Mouse (Mus musculus) left cerebral cortex, adult 9 months (tissue): Measurements from ENCODE around the gene Zc3h10.

Experiments
- DNase-seq, 2 experiments: peaks; one replicate each; pipeline ENCODE4 v3.0.0; 2022; ENCODE audit warnings: low spot score in 2 of 2

The Zc3h10 gene

GRCm38 (mm10) chr10:128547361-128548032 lies at the start of gene Zc3h10:
Gene Zc3h10 (minus strand): TSS chr10:128547774.
- DNase-seq: peak; percentile 96 to 97

- no peak for DNase-seq
Measured at GRCm38 (mm10) chr10:128592797-128593196, 45.2 kb upstream of the Zc3h10 start.

- no peak for DNase-seq
Measured at GRCm38 (mm10) chr10:128591436-128591835, 43.9 kb upstream of the Zc3h10 start.

GRCm38 (mm10) chr10:128590193-128590690 lies 42.7 kb upstream of the Zc3h10 start:
- peak in 1 of 2 experiments; percentile 40 for DNase-seq

- DNase-seq: no peak
Measured at GRCm38 (mm10) chr10:128589464-128590192, 42.1 kb upstream of the Zc3h10 start, which contains the start of gene Erbb3. Gene Erbb3 (minus strand): TSS chr10:128589652.

DNA sequence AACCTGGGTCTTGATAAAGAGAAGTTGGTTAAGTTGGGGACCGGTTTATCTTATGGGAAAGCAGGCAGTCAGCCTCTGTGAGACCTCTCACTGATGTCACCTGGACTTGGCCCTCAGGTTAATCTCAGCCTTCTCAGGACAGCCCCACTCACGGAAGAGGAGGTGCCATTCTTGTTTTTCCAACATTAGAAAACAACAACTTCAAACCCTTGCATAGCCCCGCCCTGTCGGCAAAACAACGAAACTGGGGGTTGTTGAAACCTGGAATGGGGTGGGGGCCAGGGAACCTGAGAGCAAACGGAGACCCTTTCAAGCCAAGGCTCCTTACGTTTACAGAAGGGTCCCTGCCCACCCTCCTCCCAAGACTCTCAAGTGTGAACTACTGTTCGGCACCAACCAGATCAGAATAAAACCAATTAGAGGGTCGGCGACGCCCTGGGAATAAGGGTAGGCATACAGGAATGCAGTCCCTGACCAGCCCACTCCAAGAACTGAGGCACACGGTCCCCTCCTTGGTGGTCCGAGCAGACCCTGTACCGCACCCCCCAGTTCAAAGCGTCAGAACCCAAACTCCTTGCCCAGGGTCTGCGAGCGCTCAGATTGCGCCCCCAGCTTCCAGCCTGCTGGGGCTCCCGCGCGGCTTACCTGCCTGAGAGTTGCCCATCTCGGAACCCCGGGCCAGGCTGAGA lies 41.3 kb upstream of the Zc3h10 start:
- no peak for DNase-seq

- no peak for DNase-seq
Measured at GRCm38 (mm10) chr10:128588136-128588535, 40.6 kb upstream of the Zc3h10 start.

- no peak for DNase-seq
Measured at GRCm38 (mm10) chr10:128587697-128588096, 40.1 kb upstream of the Zc3h10 start.

DNA sequence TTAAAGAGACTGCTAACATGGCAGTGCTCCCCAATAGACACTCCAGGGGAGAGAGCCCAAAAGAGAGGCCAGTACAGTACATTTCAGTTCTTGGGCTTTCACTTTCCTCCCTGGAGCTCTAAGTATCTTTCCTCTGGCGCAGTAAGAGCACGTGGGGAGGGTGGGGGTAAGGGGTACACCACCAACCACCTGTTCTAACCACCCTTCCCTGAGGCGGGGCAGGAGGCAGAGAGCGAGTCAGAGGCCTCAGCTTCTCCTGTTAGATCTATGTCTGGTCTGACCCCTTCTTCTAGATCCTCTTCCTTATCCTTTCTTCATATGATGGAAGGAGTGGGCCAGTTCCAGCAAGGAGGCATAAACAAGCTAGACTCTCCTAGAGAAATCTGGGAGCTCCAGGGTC lies 39.5 kb upstream of the Zc3h10 start:
- no peak for DNase-seq

GRCm38 (mm10) chr10:128586546-128586945 lies 39.0 kb upstream of the Zc3h10 start:
- peak in 1 of 2 experiments; percentile 21 for DNase-seq

DNA sequence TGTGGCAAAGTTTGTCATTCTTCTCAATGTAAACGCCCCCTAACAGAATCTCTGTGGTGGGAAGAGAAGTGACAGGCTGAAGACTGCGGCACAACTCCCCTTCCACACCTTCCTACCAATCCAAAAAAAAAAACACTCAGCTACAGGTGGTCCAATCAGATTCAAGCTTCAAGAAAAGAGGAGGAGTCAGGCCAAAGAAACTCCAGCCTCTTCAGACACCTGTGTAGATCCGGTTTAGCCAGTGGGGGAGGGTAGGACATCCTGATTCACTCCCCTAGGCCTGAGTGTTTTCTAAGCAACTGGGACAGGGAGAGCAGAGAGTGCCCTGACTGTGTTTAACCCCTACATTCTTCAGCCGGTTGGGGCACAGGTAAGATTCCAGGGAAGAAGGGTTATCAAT lies 36.8 kb upstream of the Zc3h10 start:
- no peak for DNase-seq

- DNase-seq: no peak
Measured at GRCm38 (mm10) chr10:128583644-128584043, 36.1 kb upstream of the Zc3h10 start.

DNA sequence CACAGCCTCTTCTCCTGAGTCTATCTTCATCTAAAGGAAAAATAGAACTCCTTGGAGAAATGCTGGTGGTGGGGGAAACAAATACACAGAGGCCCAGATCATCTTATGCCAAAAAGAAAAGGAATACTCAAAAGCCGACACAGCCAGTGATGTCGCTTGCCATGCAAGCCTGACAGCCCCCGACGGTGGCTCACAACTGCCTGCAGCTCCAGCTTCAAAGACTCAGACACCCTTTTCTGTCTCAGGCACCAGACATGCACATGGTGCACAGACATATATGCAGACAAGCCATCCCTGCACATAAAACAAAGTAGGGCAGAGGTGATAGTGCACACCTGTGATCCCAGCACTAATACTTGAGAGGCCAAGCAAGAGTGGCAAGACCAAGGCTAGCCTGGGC lies 32.2 kb upstream of the Zc3h10 start:
- no peak for DNase-seq

- no peak for DNase-seq
Measured at GRCm38 (mm10) chr10:128579298-128579697, 31.7 kb upstream of the Zc3h10 start.

DNA sequence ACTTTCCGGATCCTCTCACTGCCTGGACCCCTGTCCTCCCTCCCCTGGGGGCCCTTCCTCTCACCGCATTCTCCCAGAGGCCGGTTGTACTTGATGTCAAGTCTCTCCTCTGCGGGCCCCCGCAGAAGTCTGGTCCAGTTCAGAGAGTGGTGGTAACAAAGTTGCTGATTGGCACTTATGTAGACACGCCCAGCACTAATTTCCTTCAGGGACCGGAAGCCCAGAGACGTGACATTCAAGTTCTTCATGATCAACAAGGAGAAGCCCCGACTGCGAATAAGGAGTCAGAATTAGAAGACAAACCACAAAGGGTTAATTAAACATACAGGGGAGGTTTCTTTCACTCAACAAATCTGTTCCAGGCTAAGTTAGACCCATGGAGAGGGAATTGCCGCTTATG lies 30.8 kb upstream of the Zc3h10 start:
- DNase-seq: no peak

- DNase-seq: no peak
Measured at GRCm38 (mm10) chr10:128575063-128575462, 27.5 kb upstream of the Zc3h10 start.

DNA sequence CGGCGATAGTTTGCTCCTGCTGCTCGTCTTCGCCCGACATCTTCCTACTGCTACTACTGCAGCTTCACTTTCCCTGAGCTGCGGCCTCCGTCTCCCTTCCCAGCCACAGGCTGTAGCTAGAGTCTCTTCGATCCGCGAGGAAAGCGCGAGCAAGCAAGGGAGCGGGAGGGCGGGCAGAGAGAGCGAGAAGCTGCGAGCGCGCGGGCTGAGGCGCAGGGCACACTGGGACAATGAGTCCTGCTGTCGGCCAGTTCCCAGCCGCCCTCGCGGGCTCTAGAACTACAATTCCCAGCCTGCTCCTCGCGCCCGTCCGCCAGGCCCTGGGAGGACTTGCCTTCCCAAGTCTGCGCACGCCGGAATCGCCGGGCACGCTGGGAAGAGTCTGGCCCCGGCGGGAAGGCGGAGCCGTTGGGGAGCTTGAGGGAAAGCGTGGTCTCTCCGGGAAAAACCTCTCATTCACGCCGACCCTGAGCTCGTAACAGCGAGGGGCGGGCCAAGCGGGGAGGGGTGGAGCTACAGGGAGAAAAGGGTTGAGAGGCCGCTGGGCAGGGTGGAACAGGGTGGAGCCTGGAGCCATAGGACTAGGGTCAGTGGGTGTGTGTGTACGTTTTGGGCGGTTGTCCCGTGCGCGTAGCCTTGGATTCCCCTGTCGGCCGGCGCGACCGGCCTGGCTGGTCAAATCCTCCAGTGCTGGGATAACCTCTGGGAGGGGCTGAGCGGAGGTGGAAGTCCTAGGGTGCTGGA lies 18.4 kb upstream of the Zc3h10 start, which contains the start of gene Pa2g4:
Gene Pa2g4 (minus strand): TSS at position 200 of the 744 bp plus-strand sequence.
- DNase-seq: peak; percentile 97 to 99

DNA sequence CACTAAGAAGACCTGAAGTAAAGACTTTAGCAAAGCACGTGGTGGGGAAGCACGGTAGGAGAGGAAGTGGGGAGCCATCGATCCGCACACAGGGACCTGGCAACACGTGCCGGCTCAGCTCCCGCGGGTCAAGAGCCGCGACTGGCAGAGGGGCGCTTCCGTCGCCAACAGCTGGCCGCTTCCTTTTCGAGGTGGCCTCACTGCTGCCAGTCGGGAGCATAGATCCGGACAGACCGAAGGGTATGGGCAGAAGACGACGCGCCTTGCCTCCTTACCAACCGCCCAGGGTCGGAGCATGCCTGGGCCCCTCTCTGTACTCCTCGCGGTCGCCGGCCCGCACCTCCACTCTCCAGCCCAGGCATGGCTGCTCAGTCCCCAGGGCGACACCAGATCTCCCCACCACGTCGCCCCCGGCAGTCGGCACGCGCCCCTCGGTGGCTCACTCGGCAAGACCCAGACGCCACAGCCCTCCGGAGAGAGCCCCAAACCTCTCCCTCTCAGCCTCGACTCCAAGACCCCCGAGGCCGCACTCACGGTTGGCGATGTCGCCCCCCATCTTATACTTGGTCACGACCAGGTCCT lies 17.7 kb upstream of the Zc3h10 start:
- peak in 1 of 2 experiments; percentile 40 for DNase-seq

DNA sequence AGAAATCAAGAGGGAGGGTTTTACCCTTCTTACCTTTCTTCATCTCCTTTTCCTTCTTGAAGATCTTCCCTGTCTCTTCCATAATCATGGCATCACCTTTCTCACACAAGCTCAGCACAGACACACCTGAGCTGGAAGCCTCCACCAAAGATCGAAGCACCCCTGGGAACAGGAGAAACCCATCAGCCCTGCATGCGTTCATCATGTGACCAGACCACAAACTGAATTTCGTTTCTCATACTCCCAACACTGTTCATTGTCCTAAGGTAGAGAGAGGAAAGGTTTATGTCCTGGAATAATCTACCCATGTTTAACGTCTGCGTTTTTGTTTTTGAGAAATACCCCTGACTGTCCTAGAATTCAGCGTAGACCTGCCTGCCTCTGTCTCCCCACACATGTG lies 16.0 kb upstream of the Zc3h10 start:
- DNase-seq: no peak

- no peak for DNase-seq
Measured at GRCm38 (mm10) chr10:128556963-128557362, 9.4 kb upstream of the Zc3h10 start.

DNA sequence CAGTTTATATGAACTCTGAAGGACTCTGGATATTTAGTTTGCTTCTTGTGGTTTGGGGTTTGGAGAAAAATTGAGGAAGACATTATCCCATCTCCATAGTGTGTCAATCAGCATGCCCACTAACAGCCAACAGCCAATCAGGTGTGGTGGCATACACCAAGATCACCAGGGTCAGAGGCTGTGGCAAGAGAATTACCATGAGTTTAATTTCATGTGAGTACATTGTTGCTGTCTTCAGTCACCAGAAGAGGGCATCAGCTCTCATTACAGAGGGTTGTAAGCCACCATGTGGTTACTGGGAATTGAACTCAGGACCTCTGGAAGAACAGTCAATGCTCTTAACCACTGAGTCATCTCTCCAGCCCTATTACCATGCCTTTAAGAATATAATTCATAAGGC lies 8.7 kb upstream of the Zc3h10 start:
- no peak for DNase-seq
